Mouse (Mus musculus): ENCODE data around the gene Nrip1. TPM values are rescaled to one million over a fixed set of nuclear protein-coding genes. Genes with fewer than 3 reads are reported as not detected.

Nrip1 gene
- polyA plus RNA-seq, 1 experiment from 2014 or later = 35.0 TPM

GRCm38 (mm10) chr16:76358128-76358748, 15.4 kb downstream of the Nrip1 start:
- H3K4me3 ChIP-seq (ENCODE audit: low read depth, low read length) = no peak overlapping the region
- no peaks in the 10 kb centered on the region for H3K36me3 ChIP-seq (ENCODE audit: control insufficient read depth, insufficient read depth, low read length)
- no peak overlapping the region for H3K4me2 ChIP-seq
- WGBS = 80% methylated on average over 18 of the region's 18 CpGs
- H3K4me1 ChIP-seq (replicated peaks; ENCODE audit: control insufficient read depth, insufficient read depth, low read length) = peaks cover 29% of the 10 kb centered on the region
- H3K27me3 ChIP-seq (replicated peaks; ENCODE audit: control insufficient read depth, insufficient read depth, low read length) = no peaks in the 10 kb centered on the region
- ATAC-seq (replicated peaks; ENCODE audit: low FRiP score) (no peak), DNase-seq (ENCODE audit: low spot score) (no peak)
- no peak overlapping the region for H3K27ac ChIP-seq (ENCODE audit: low read depth, low read length)
- H3K9me3 ChIP-seq (ENCODE audit: control insufficient read depth, low read length) = no peaks in the 10 kb centered on the region
- H3K9ac ChIP-seq (ENCODE audit: low read depth, low read length) = no peak overlapping the region

GRCm38 (mm10) chr16:76357155-76357554, 16.5 kb downstream of the Nrip1 start:
- H3K27me3 ChIP-seq (replicated peaks; ENCODE audit: control insufficient read depth, insufficient read depth, low read length) = no peaks in the 10 kb centered on the region
- 93% methylated on average over 12 of the region's 12 CpGs for WGBS
- H3K36me3 ChIP-seq (ENCODE audit: control insufficient read depth, insufficient read depth, low read length) = peaks cover 2% of the 10 kb centered on the region; the same call in 1 of the 2 replicates
- no peak overlapping the region for H3K4me2 ChIP-seq
- H3K4me1 ChIP-seq (replicated peaks; ENCODE audit: control insufficient read depth, insufficient read depth, low read length) = peaks cover 24% of the 10 kb centered on the region
- H3K9me3 ChIP-seq (ENCODE audit: control insufficient read depth, low read length) = no peaks in the 10 kb centered on the region
- DNase-seq (ENCODE audit: low spot score) (no peak), ATAC-seq (replicated peaks; ENCODE audit: low FRiP score) (no peak)
- no peak overlapping the region for H3K27ac ChIP-seq (ENCODE audit: low read depth, low read length)
- H3K4me3 ChIP-seq (ENCODE audit: low read depth, low read length) = no peak overlapping the region
- no peak overlapping the region for H3K9ac ChIP-seq (ENCODE audit: low read depth, low read length)

- H3K4me2 ChIP-seq = no peak overlapping the region
- H3K27ac ChIP-seq (ENCODE audit: low read depth, low read length) = no peak overlapping the region
- H3K9ac ChIP-seq (ENCODE audit: low read depth, low read length) = no peak overlapping the region
- DNase-seq (ENCODE audit: low spot score) (no peak), ATAC-seq (replicated peaks; ENCODE audit: low FRiP score) (no peak)
- WGBS = 93% methylated on average over 14 of the region's 14 CpGs
- H3K9me3 ChIP-seq (ENCODE audit: control insufficient read depth, low read length) = no peaks in the 10 kb centered on the region
- H3K27me3 ChIP-seq (replicated peaks; ENCODE audit: control insufficient read depth, insufficient read depth, low read length) = no peaks in the 10 kb centered on the region
- no peak overlapping the region for H3K4me3 ChIP-seq (ENCODE audit: low read depth, low read length)
- peaks cover 5% of the 10 kb centered on the region; the same call in 1 of the 2 replicates for H3K36me3 ChIP-seq (ENCODE audit: control insufficient read depth, insufficient read depth, low read length)
- H3K4me1 ChIP-seq (replicated peaks; ENCODE audit: control insufficient read depth, insufficient read depth, low read length) = peaks cover 24% of the 10 kb centered on the region
Observed at GRCm38 (mm10) chr16:76355947-76356550, 17.6 kb downstream of the Nrip1 start.

- Histone ChIP-seq H3K36me3 (ENCODE audit: control insufficient read depth, insufficient read depth, low read length) (peaks cover 9% of the 10 kb centered on the region; the same call in 1 of the 2 replicates), H3K4me3 (ENCODE audit: low read depth, low read length) (no peak overlapping the region), H3K27ac (ENCODE audit: low read depth, low read length) (no peak overlapping the region; the same call in 1 of the 2 replicates), H3K9ac (ENCODE audit: low read depth, low read length) (no peak overlapping the region), H3K9me3 (ENCODE audit: control insufficient read depth, low read length) (no peaks in the 10 kb centered on the region), H3K4me1 (replicated peaks; ENCODE audit: control insufficient read depth, insufficient read depth, low read length) (peaks cover 22% of the 10 kb centered on the region), H3K4me2 (peak overlapping the region; percentile 40), H3K27me3 (replicated peaks; ENCODE audit: control insufficient read depth, insufficient read depth, low read length) (no peaks in the 10 kb centered on the region)
- DNase-seq (ENCODE audit: low spot score) (no peak), ATAC-seq (replicated peaks; ENCODE audit: low FRiP score) (no peak)
- 85% methylated on average over 5 of the region's 5 CpGs for WGBS
Observed at GRCm38 (mm10) chr16:76355267-76355666, 18.4 kb downstream of the Nrip1 start.

DNA sequence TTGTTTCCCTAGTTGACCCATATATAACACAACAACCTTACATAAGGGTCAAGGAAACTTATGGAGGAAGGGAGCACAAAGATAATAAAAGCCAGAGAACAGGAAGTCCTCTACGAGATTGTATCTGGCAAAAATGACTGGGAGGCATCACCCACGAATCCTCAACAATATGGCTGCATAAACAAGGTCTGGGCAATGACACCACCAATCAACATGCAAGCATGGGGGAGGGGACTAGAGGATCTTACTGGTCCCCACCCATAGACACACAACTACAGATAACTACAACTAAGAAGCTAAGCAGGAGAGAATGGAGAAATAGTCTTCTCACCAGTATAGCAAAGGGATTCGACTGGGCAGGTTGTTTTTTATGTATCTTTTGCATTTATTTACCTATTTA, 18.8 kb downstream of the Nrip1 start:
- Histone ChIP-seq H3K9ac (ENCODE audit: low read depth, low read length) (no peak overlapping the region), H3K27ac (ENCODE audit: low read depth, low read length) (no peak overlapping the region), H3K27me3 (replicated peaks; ENCODE audit: control insufficient read depth, insufficient read depth, low read length) (no peaks in the 10 kb centered on the region), H3K4me2 (peak overlapping the region; percentile 40), H3K36me3 (ENCODE audit: control insufficient read depth, insufficient read depth, low read length) (peaks cover 9% of the 10 kb centered on the region; the same call in 1 of the 2 replicates), H3K4me3 (ENCODE audit: low read depth, low read length) (no peak overlapping the region), H3K9me3 (ENCODE audit: control insufficient read depth, low read length) (no peaks in the 10 kb centered on the region), H3K4me1 (replicated peaks; ENCODE audit: control insufficient read depth, insufficient read depth, low read length) (peaks cover 22% of the 10 kb centered on the region)
- no peak for DNase-seq (ENCODE audit: low spot score)
- WGBS = 45% methylated on average over 3 of the region's 3 CpGs
- peak; percentile 89 for ATAC-seq (replicated peaks; ENCODE audit: low FRiP score)

DNA sequence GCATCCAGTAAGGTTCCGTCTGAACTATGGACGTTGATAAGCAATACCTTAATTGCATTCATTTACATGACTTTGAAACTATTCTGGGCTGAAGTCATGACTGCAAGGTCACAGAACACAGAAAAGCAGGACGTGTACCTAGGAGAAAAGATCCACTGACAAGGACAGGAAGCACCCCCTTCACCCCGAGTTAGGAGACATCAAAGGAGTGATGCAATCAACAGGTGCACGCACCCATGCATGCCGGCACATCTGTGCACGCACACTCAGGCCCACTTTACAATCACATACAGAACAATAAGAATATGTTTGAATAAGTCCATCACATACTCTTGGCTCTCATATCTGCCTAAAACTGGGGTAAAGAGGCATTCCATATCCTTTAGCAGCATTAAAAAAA, 19.3 kb downstream of the Nrip1 start:
- no peaks in the 10 kb centered on the region for H3K9me3 ChIP-seq (ENCODE audit: control insufficient read depth, low read length)
- peak overlapping the region; percentile 32; the same call in 1 of the 2 replicates for H3K27ac ChIP-seq (ENCODE audit: low read depth, low read length)
- 80% methylated on average over 7 of the region's 7 CpGs for WGBS
- no peak for ATAC-seq (replicated peaks; ENCODE audit: low FRiP score)
- H3K9ac ChIP-seq (ENCODE audit: low read depth, low read length) = no peak overlapping the region
- H3K27me3 ChIP-seq (replicated peaks; ENCODE audit: control insufficient read depth, insufficient read depth, low read length) = no peaks in the 10 kb centered on the region
- no peak for DNase-seq (ENCODE audit: low spot score)
- H3K4me2 ChIP-seq = no peak overlapping the region
- peaks cover 22% of the 10 kb centered on the region for H3K4me1 ChIP-seq (replicated peaks; ENCODE audit: control insufficient read depth, insufficient read depth, low read length)
- H3K4me3 ChIP-seq (ENCODE audit: low read depth, low read length) = no peak overlapping the region
- H3K36me3 ChIP-seq (ENCODE audit: control insufficient read depth, insufficient read depth, low read length) = peaks cover 11% of the 10 kb centered on the region; the same call in 1 of the 2 replicates

DNA sequence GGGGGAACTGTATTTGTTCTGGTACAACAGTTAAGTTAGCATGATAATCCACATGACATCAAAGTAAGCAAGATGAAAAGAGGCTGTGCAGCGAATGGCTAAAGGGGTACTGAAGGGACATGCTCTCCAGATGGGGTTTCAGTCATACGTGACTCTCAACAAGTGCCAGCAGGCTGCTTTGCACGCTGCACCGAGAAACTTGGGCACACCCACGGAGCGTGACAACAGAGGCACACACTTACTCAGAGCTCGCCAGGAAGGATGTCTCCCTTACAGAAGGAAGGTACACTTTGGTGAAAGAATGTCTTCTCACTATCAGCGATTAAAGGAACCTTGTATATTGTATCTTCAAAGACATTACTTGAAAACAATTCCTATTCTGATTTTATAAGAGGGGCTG, 22.7 kb downstream of the Nrip1 start:
- Histone ChIP-seq H3K9me3 (ENCODE audit: control insufficient read depth, low read length) (no peaks in the 10 kb centered on the region), H3K4me2 (no peak overlapping the region), H3K27ac (ENCODE audit: low read depth, low read length) (no peak overlapping the region), H3K36me3 (ENCODE audit: control insufficient read depth, insufficient read depth, low read length) (peaks cover 13% of the 10 kb centered on the region; the same call in 1 of the 2 replicates), H3K4me3 (ENCODE audit: low read depth, low read length) (no peak overlapping the region), H3K4me1 (replicated peaks; ENCODE audit: control insufficient read depth, insufficient read depth, low read length) (peaks cover 6% of the 10 kb centered on the region), H3K9ac (ENCODE audit: low read depth, low read length) (no peak overlapping the region), H3K27me3 (replicated peaks; ENCODE audit: control insufficient read depth, insufficient read depth, low read length) (no peaks in the 10 kb centered on the region)
- ATAC-seq (replicated peaks; ENCODE audit: low FRiP score) (no peak), DNase-seq (ENCODE audit: low spot score) (no peak)
- WGBS = 92% methylated on average over 8 of the region's 8 CpGs

DNA sequence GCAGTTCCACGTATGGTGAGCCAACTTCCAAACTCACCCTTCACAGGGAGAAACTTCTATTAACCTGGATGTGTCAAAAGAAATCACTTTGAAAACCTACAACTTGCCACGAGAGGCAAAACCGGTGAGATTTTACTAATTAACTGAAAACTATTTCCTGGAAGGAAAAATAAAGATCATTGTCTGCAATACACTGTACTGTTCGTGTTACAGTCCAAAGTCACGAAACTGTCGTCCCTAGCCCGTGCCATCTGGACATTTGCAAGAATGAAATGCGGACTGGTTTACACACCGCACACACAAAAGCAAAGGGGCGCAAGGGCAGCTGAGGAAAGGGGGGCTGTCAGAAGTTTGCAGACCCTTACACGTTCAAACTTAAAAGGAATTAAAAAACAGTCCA, 24.6 kb downstream of the Nrip1 start:
- Histone ChIP-seq H3K27me3 (replicated peaks; ENCODE audit: control insufficient read depth, insufficient read depth, low read length) (no peaks in the 10 kb centered on the region), H3K36me3 (ENCODE audit: control insufficient read depth, insufficient read depth, low read length) (peaks cover 25% of the 10 kb centered on the region; the same call in 1 of the 2 replicates), H3K4me1 (replicated peaks; ENCODE audit: control insufficient read depth, insufficient read depth, low read length) (peaks cover 8% of the 10 kb centered on the region), H3K4me2 (no peak overlapping the region), H3K4me3 (ENCODE audit: low read depth, low read length) (no peak overlapping the region), H3K9ac (ENCODE audit: low read depth, low read length) (no peak overlapping the region), H3K27ac (ENCODE audit: low read depth, low read length) (no peak overlapping the region), H3K9me3 (ENCODE audit: control insufficient read depth, low read length) (no peaks in the 10 kb centered on the region)
- WGBS = 91% methylated on average over 11 of the region's 11 CpGs
- ATAC-seq (replicated peaks; ENCODE audit: low FRiP score) (no peak), DNase-seq (ENCODE audit: low spot score) (no peak)

Data from liver, embryonic 11.5 days (tissue).